Mouse (Mus musculus) hindbrain, embryonic 14.5 days (tissue): ENCODE data around the gene Rab40c. TPM values are rescaled to one million over a fixed set of nuclear protein-coding genes. Genes with fewer than 3 reads are reported as not detected.
A peak's percentile ranks its signal among the peaks of the same experiment; 100 is the strongest.

Experiments
- ATAC-seq: fragments of 200-750 bp; cut with Nextera tagmentation; 2 replicates; pipeline ENCODE4 v1.8.0; 2017; ENCODE audit warnings: moderate number of reproducible peaks, mild to moderate bottlenecking, moderate TSS enrichment, moderate library complexity; ENCODE audit not compliant: low FRiP score
- DNase-seq: peaks from one replicate; pipeline ENCODE4 v3.0.0-alpha.2; 2015; ENCODE audit warnings: low spot score
- H3K27ac ChIP-seq: fragments of 300-500 bp; sonication (generic); 2 replicates; pipeline ENCODE4 v1.5.1; 2014; ENCODE audit warnings: mild to moderate bottlenecking, moderate library complexity
- H3K27me3 ChIP-seq: fragments of 300-500 bp; sonication (generic); 2 replicates; pipeline ENCODE4 v1.6.1; 2014; ENCODE audit warnings: mild to moderate bottlenecking, low read length, mixed read lengths; ENCODE audit not compliant: control insufficient read depth, insufficient read depth
- H3K36me3 ChIP-seq: fragments of 300-500 bp; sonication (generic); replicated peaks from 2 replicates; pipeline ENCODE4 v1.6.1; 2014; ENCODE audit not compliant: control insufficient read depth, insufficient read depth
- H3K4me1 ChIP-seq: fragments of 300-500 bp; sonication (generic); replicated peaks from 2 replicates; pipeline ENCODE4 v1.6.1; 2014; ENCODE audit warnings: antibody characterized with exemption, low read length, mixed read lengths; ENCODE audit not compliant: control insufficient read depth, insufficient read depth
- H3K4me2 ChIP-seq: fragments of 300-500 bp; sonication (generic); replicated peaks from 2 replicates; pipeline ENCODE4 v1.6.1; 2014; ENCODE audit warnings: mild to moderate bottlenecking, moderate library complexity
- H3K4me3 ChIP-seq: fragments of 300-500 bp; sonication (generic); replicated peaks from 2 replicates; pipeline ENCODE4 v1.5.1; 2014; ENCODE audit warnings: mild to moderate bottlenecking, low read length
- H3K9ac ChIP-seq: fragments of 300-500 bp; sonication (generic); 2 replicates; pipeline ENCODE4 v1.6.1; 2014
- H3K9me3 ChIP-seq: fragments of 300-500 bp; sonication (generic); 2 replicates; pipeline ENCODE4 v1.6.1; 2016; ENCODE audit warnings: low read length; ENCODE audit not compliant: control insufficient read depth
- WGBS: fragments of 180-500 bp; shearing (Covaris S2); extraction: QIAGEN DNeasy Blood & Tissue Kit; methylation state at CpG from one replicate; pipeline ENCODE4 v1.1.7; 2014; 5-methylcytosine and 5-hydroxymethylcytosine counted together
- polyA plus RNA-seq: library from polyadenylated mRNA; unstranded; fragments of >200 nt; fragmentation: Nextera tagmentation; extraction: Ambion mirVana; gene quantifications from 2 replicates; pipeline ENCODE4 v1.2.1, GENCODE M21; 2014

Gene Rab40c
- polyA plus RNA-seq, 1 experiment from 2014 or later = 28.1 TPM

DNA sequence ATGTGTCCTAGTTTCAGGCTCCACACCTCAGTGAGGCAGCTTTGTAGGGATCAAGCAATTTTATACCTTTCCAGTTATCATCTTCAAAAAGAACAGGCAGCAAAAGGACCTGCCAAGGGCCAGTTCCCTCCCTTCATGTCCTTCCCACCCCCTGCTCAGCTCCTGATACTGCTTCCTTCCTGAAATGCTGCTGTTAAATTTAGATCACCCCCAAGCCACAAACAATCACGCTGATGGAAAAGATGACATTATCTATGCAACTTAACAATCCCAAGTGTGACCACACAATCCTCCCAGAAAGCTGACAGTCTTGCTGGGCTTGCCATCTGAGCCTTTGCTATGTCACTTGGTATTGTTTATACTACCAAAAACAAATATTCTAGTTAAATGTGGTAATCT lies 5.7 kb downstream of the Rab40c start:
- ATAC-seq = no peak
- 82% methylated on average over 1 of the region's 1 CpGs for WGBS

DNA sequence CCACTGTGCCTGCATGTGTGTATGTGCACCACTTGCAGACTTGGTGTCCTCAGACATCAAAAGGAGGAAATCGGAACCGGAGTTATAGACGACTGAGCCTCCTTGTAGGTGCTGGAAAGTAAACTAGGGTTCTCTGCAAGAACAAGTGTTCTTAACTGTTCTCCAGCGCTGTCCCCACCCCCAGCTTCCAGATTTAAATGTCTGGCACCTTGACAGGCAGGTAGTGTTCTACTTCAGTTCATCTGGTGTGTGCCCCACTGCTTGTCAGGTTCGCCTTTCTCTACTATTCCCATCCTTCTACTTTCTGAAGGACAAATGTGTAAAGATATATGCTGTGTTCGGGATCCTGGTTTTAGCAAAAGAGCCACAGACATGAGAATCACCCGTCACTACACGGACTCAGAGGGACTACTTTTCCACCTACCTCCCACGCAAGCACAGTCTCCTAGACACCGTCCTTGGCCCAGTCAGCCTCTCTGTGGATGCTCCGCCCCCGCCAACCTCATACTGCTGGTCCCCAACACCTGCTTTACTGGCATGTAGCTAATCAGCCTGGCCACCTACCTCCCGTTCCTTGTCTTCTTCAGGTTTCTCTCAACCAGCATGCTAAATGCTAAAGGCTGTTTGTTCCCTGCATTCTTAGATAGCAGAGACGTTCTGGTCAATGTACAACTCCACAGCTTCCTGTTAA lies 6.2 kb downstream of the Rab40c start:
- H3K4me3 ChIP-seq = no peak overlapping the region
- no peaks in the 10 kb centered on the region for H3K27me3 ChIP-seq
- no peak for DNase-seq
- H3K27ac ChIP-seq = no peak overlapping the region
- peaks cover 12% of the 10 kb centered on the region for H3K4me1 ChIP-seq
- ATAC-seq = no peak
- no peak overlapping the region for H3K9ac ChIP-seq
- no peak overlapping the region for H3K4me2 ChIP-seq
- 91% methylated on average over 14 of the region's 14 CpGs for WGBS
- H3K9me3 ChIP-seq = no peaks in the 10 kb centered on the region
- no peaks in the 10 kb centered on the region for H3K36me3 ChIP-seq

More for the DNA sequence above, 5.7 kb downstream of the Rab40c start:
- H3K9me3 ChIP-seq = no peaks in the 10 kb centered on the region
- no peak overlapping the region for H3K9ac ChIP-seq
- H3K27me3 ChIP-seq = no peaks in the 10 kb centered on the region
- no peaks in the 10 kb centered on the region for H3K36me3 ChIP-seq
- H3K4me1 ChIP-seq = peaks cover 17% of the 10 kb centered on the region
- no peak overlapping the region for H3K4me2 ChIP-seq
- H3K27ac ChIP-seq = no peak overlapping the region
- no peak overlapping the region for H3K4me3 ChIP-seq
- no peak for DNase-seq

DNA sequence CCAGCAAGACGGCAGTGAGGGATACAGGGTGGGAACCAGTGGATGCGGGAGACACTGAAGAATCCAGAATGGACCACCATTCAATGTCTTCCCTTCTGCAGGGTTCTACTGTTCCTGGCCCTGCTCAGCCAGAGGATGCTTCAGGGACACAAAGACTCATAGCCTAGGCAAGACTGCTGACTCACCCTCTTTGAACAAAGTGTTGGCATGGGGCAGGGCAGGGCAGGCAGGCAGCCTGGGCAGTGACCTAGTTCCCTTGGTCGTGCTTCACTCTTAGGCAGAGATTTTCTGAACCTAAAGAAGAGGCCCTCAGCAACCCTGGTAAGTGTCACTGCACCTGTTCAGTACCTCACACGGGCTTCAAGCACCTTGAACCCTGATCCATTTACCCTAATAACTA lies 7.7 kb downstream of the Rab40c start:
- Histone ChIP-seq H3K4me2 (no peak overlapping the region), H3K4me3 (no peak overlapping the region), H3K27ac (no peak overlapping the region), H3K9ac (no peak overlapping the region), H3K4me1 (no peaks in the 10 kb centered on the region), H3K9me3 (no peaks in the 10 kb centered on the region), H3K36me3 (no peaks in the 10 kb centered on the region), H3K27me3 (no peaks in the 10 kb centered on the region)
- no peak for DNase-seq
- no peak for ATAC-seq
- WGBS = 96% methylated on average over 4 of the region's 4 CpGs

DNA sequence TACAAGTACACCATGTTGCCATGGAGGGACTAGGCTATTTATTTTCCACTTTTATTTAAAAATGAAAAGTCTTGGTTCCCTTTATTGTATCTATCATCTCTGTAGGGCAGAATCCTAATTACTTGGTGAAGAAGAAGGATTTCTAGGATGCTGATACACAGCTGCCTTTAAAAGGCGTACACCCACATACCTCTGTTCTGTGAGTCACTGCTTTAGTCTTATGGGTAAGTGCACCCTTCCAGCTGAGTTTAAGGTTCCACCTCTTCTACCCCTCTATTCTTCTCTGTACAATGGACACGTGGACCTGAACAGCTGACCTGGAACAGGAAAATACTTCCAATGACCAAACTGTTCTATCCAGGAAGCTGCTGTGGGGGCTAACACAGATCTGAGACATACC lies 11.9 kb downstream of the Rab40c start:
- Histone ChIP-seq H3K4me1 (no peaks in the 10 kb centered on the region), H3K27me3 (no peaks in the 10 kb centered on the region), H3K27ac (no peak overlapping the region), H3K4me3 (no peak overlapping the region), H3K9ac (no peak overlapping the region), H3K36me3 (no peaks in the 10 kb centered on the region), H3K4me2 (no peak overlapping the region), H3K9me3 (no peaks in the 10 kb centered on the region)
- DNase-seq (no peak), ATAC-seq (no peak)
- 89% methylated on average over 2 of the region's 2 CpGs for WGBS

DNA sequence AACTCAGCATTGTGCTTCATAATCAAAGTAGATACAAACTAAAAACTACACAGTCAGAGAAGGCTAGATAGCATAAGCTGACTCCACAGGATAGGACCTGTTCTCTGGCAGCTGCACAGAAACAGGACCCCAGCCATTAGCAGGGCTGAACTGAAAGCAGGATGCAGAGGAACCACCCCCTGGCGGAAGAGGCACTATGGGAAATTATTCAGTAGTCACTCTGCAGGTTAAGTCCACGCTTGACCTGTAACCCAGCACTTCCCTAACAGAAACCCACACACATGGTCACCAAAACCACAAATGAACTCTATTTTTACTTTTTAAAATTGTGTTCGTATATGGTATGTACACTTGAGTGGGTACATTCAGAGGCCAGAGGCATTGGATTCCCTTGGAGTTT lies 16.5 kb downstream of the Rab40c start:
- H3K9me3 ChIP-seq = no peaks in the 10 kb centered on the region
- ATAC-seq (no peak), DNase-seq (no peak)
- H3K27me3 ChIP-seq = no peaks in the 10 kb centered on the region
- H3K4me2 ChIP-seq = no peak overlapping the region
- no peak overlapping the region for H3K9ac ChIP-seq
- H3K27ac ChIP-seq = no peak overlapping the region
- H3K4me3 ChIP-seq = no peak overlapping the region
- no peaks in the 10 kb centered on the region for H3K4me1 ChIP-seq
- H3K36me3 ChIP-seq = no peaks in the 10 kb centered on the region
- WGBS = 88% methylated on average over 3 of the region's 3 CpGs

DNA sequence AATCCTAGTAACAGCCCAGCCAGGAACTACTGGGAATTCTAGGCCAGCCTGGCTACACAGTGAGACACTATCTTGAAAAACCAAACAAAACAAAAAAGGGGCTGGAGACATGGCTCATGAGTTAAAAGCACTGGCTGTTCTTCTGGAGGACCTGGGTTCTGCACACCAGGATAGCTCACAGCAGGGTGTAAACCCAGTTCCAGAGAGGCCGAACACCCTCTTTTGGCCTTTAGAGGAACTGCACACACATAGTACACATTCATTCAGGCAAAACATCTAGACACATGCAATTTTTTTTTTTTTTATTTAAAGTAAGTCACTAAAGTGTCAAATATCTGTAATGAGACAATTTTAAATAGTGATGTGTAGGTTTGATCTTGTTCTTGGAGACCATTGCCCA lies 19.3 kb downstream of the Rab40c start:
- H3K4me3 ChIP-seq = no peak overlapping the region
- no peaks in the 10 kb centered on the region for H3K27me3 ChIP-seq
- H3K9me3 ChIP-seq = no peaks in the 10 kb centered on the region
- no peaks in the 10 kb centered on the region for H3K4me1 ChIP-seq
- H3K27ac ChIP-seq = no peak overlapping the region
- no peaks in the 10 kb centered on the region for H3K36me3 ChIP-seq
- no peak overlapping the region for H3K4me2 ChIP-seq
- no peak overlapping the region for H3K9ac ChIP-seq
- DNase-seq = no peak
- no peak for ATAC-seq
- 100% methylated on average over 1 of the region's 1 CpGs for WGBS

GRCm38 (mm10) chr17:25895891-25896290 lies 23.6 kb downstream of the Rab40c start:
- H3K4me3 ChIP-seq = no peak overlapping the region
- DNase-seq (no peak), ATAC-seq (no peak)
- no peaks in the 10 kb centered on the region for H3K36me3 ChIP-seq
- H3K4me2 ChIP-seq = no peak overlapping the region
- no peaks in the 10 kb centered on the region; the same call in 1 of the 2 replicates for H3K4me1 ChIP-seq
- H3K27me3 ChIP-seq = no peaks in the 10 kb centered on the region
- H3K27ac ChIP-seq = no peak overlapping the region
- no peak overlapping the region for H3K9ac ChIP-seq
- H3K9me3 ChIP-seq = no peaks in the 10 kb centered on the region
- 57% methylated on average over 12 of the region's 12 CpGs for WGBS

DNA sequence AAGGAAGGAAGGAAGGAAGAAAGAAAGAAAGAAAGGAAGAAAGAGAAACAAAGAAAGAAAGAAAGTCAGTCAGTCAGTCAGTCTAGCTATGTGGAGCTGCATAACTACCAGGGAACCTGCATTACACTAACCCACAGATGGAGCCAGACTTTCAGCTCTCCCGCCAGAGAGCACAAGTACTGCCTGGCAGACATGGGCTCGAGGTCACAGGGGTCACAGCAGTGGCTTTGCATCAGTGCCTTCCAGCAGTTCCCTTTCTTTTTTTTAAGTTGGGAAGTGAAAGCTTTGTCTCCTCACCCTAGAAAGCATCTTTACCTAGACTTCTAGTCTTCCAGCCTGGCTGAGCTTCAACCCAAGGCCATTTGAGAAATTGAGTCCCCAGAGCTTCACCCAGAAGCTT lies 24.1 kb downstream of the Rab40c start:
- Histone ChIP-seq H3K4me2 (no peak overlapping the region), H3K27ac (no peak overlapping the region), H3K4me1 (no peaks in the 10 kb centered on the region; the same call in 1 of the 2 replicates), H3K9me3 (no peaks in the 10 kb centered on the region), H3K27me3 (no peaks in the 10 kb centered on the region), H3K4me3 (no peak overlapping the region), H3K9ac (no peak overlapping the region), H3K36me3 (peaks cover under 1% of the 10 kb centered on the region; the same call in 1 of the 2 replicates)
- ATAC-seq = no peak
- 14% methylated on average over 2 of the region's 2 CpGs for WGBS
- no peak for DNase-seq

DNA sequence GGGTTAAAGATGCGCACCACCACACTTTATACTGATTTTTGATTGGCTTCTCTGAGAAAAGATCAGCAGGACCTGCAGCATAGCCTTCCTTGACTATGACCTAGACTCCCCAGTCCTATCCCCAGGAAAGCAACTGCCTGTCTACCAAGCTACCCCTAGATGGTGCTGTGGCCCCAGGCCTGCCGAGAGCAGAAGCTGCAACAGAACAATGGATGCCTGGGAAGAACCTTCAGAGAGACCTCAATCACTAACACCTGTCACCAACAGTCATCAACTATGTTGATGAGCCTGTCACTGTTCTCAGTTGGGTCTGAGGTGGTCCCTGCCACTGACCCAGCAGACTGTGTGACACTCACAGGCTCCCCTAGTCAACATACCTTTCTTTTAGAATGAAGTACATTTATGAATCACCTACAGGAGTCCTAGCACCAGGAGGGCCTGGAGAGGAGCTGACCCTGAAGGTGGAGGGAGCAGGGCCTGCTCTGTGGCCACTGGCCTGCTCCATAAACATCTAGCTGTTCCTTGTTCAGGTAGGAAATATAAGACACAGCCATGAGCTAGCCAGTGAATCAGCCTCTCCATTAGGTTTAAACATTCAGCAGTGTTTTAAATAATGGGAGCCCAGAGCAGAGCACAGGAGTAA lies 25.4 kb downstream of the Rab40c start:
- Histone ChIP-seq H3K4me3 (no peak overlapping the region), H3K4me2 (no peak overlapping the region), H3K9ac (no peak overlapping the region), H3K9me3 (no peaks in the 10 kb centered on the region), H3K4me1 (no peaks in the 10 kb centered on the region; the same call in 1 of the 2 replicates), H3K36me3 (peaks cover 14% of the 10 kb centered on the region), H3K27ac (peak overlapping the region; percentile 58), H3K27me3 (no peaks in the 10 kb centered on the region)
- ATAC-seq = peak; percentile 75
- WGBS = 24% methylated on average over 2 of the region's 2 CpGs
- DNase-seq = peak; percentile 80
